Mouse (Mus musculus) heart, postnatal 0 days (tissue): ENCODE data around the gene Dcakd. TPM values are rescaled to one million over a fixed set of nuclear protein-coding genes. Genes with fewer than 3 reads are reported as not detected.

Experiments
- ATAC-seq: fragments of 200-750 bp; cut with Nextera tagmentation; 2 replicates; pipeline ENCODE4 v1.8.0; 2017; ENCODE audit warnings: low read depth, moderate number of reproducible peaks, moderate library complexity; ENCODE audit not compliant: insufficient read depth
- DNase-seq: peaks from one replicate; pipeline ENCODE4 v3.0.0-alpha.2; 2016; ENCODE audit warnings: low spot score
- H3K27ac ChIP-seq: fragments of 300-500 bp; sonication (generic); 2 replicates; pipeline ENCODE4 v1.5.1; 2014; ENCODE audit warnings: low read depth, mild to moderate bottlenecking
- H3K27me3 ChIP-seq: fragments of 300-500 bp; sonication (generic); 2 replicates; pipeline ENCODE4 v1.6.1; 2014; ENCODE audit warnings: low read length, mixed read lengths; ENCODE audit not compliant: control insufficient read depth, insufficient read depth
- H3K36me3 ChIP-seq: fragments of 300-500 bp; sonication (generic); replicated peaks from 2 replicates; pipeline ENCODE4 v1.6.1; 2014; ENCODE audit warnings: low read length, mixed read lengths; ENCODE audit not compliant: control insufficient read depth, insufficient read depth
- H3K4me1 ChIP-seq: fragments of 300-500 bp; sonication (generic); 2 replicates; pipeline ENCODE4 v1.6.1; 2014; ENCODE audit warnings: antibody characterized with exemption; ENCODE audit not compliant: control insufficient read depth, insufficient read depth
- H3K4me2 ChIP-seq: fragments of 300-500 bp; sonication (generic); 2 replicates; pipeline ENCODE4 v1.6.1; 2014; ENCODE audit warnings: low read depth, mild to moderate bottlenecking, low read length, moderate library complexity
- H3K4me3 ChIP-seq: fragments of 300-500 bp; sonication (generic); 2 replicates; pipeline ENCODE4 v1.5.1; 2014; ENCODE audit warnings: low read depth, low read length
- H3K9ac ChIP-seq: fragments of 300-500 bp; sonication (generic); replicated peaks from 2 replicates; pipeline ENCODE4 v1.6.1; 2014; ENCODE audit warnings: low read depth, low read length, mixed read lengths
- H3K9me3 ChIP-seq: fragments of 300-500 bp; sonication (generic); replicated peaks from 2 replicates; pipeline ENCODE4 v1.6.1; 2016; ENCODE audit warnings: low read length; ENCODE audit not compliant: control insufficient read depth
- CTCF ChIP-seq: IDR thresholded peaks from 2 replicates; pipeline ENCODE4 v1.5.1; 2016; ENCODE audit warnings: antibody characterized with exemption, control low read depth, low read depth
- EP300 ChIP-seq: IDR thresholded peaks from 2 replicates; pipeline ENCODE4 v1.6.1; 2016; ENCODE audit warnings: antibody characterized with exemption, low read depth
- WGBS: fragments of 180-500 bp; shearing (Covaris S2); extraction: QIAGEN DNeasy Blood & Tissue Kit; methylation state at CpG from one replicate; pipeline ENCODE4 v1.1.7; 2014; 5-methylcytosine and 5-hydroxymethylcytosine counted together
- polyA plus RNA-seq: library from polyadenylated mRNA; unstranded; fragments of >200 nt; fragmentation: Nextera tagmentation; extraction: Ambion mirVana; gene quantifications from 2 replicates; pipeline ENCODE4 v1.2.1, GENCODE M21; 2015
- total RNA-seq: library from RNA; depleted of rRNA; stranded (reverse); fragments of >200 nt; gene quantifications from 2 replicates; pipeline ENCODE4 v1.2.3, GENCODE M21; 2014; ENCODE audit warnings: low replicate concordance

The Dcakd gene
- total and polyA plus RNA-seq, 2 experiments from 2014 or later: 45.2 to 64.0 TPM

DNA sequence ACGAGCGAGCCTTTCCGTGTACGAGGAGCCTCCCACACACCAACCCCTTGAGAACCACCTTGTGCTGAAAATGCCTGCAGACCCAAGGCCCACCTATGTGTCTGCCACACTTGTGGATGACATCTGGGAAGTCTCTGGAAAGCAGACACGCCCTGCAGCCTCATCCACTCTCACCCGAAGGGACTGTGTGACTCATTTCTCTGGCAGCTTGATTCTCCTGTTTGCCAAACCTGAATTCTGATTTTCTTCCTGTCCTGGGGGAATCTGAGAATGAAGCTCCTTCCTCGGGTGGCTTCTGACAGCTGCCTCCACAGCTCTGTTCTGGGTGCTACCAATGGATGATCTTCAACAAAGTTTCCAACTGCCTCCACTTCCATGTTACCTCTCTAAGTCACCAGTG is 31.7 kb downstream of the Dcakd start:
- DNase-seq: no peak
- H3K9ac ChIP-seq: no peak overlapping the region
- H3K4me3 ChIP-seq: no peak overlapping the region
- H3K4me2 ChIP-seq: no peak overlapping the region
- whole genome bisulfite sequencing: 74% methylated on average over 7 of the region's 7 CpGs
- no peaks in the 10 kb centered on the region for H3K9me3 ChIP-seq
- no peak overlapping the region for H3K27ac ChIP-seq
- peaks cover 13% of the 10 kb centered on the region for H3K36me3 ChIP-seq
- H3K27me3 ChIP-seq: peaks cover 12% of the 10 kb centered on the region
- peaks cover 20% of the 10 kb centered on the region; the same call in 1 of the 2 replicates for H3K4me1 ChIP-seq
- no peak for ATAC-seq
- no peak for TF ChIP-seq EP300
- TF ChIP-seq CTCF: no peak

GRCm38 (mm10) chr11:102994952-102995351 is 33.2 kb downstream of the Dcakd start:
- Histone ChIP-seq H3K4me1 (peaks cover 23% of the 10 kb centered on the region; the same call in 1 of the 2 replicates), H3K9me3 (no peaks in the 10 kb centered on the region), H3K36me3 (peaks cover 13% of the 10 kb centered on the region), H3K4me2 (no peak overlapping the region), H3K27ac (no peak overlapping the region), H3K9ac (no peak overlapping the region), H3K27me3 (peaks cover 24% of the 10 kb centered on the region), H3K4me3 (no peak overlapping the region)
- 94% methylated on average over 18 of the region's 18 CpGs for WGBS
- TF ChIP-seq CTCF (no peak), EP300 (no peak)
- ATAC-seq (no peak), DNase-seq (no peak)

DNA sequence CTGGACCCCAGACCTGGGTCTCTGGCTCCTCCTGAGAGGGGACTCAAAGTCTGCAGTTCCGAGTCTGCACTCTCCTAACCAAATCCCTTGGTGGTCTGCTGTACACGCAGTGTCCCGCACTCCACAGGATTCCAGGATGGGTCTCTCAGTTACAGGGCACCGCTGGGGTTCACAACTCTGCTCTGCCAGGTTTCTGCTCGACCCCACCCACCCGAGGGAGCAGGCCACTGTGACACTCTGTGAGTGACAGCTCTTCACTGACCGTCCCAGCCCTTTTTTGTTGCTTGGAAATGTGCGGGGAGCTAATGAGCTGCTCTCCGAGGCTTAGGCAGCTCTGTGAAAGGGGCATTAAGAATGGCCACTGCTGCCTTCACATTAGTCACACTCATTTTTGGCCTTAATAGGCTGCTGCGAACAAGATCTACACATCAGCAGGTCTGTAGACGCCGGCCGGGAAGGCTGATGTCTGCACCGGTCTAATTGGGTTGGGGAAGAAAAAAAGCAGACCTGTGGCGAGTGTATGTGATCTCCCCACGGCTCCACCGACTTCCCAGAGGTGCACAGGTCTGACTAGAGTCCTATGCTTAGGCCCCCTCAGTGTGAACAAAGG is 34.6 kb downstream of the Dcakd start:
- Histone ChIP-seq H3K9me3 (no peaks in the 10 kb centered on the region), H3K27ac (no peak overlapping the region), H3K9ac (no peak overlapping the region), H3K27me3 (peaks cover 36% of the 10 kb centered on the region), H3K4me1 (peaks cover 14% of the 10 kb centered on the region; the same call in 1 of the 2 replicates), H3K4me3 (no peak overlapping the region), H3K36me3 (peaks cover 13% of the 10 kb centered on the region), H3K4me2 (no peak overlapping the region)
- no peak for ATAC-seq
- WGBS: 62% methylated on average over 17 of the region's 17 CpGs
- DNase-seq: no peak
- TF ChIP-seq EP300: no peak
- TF ChIP-seq CTCF: no peak

DNA sequence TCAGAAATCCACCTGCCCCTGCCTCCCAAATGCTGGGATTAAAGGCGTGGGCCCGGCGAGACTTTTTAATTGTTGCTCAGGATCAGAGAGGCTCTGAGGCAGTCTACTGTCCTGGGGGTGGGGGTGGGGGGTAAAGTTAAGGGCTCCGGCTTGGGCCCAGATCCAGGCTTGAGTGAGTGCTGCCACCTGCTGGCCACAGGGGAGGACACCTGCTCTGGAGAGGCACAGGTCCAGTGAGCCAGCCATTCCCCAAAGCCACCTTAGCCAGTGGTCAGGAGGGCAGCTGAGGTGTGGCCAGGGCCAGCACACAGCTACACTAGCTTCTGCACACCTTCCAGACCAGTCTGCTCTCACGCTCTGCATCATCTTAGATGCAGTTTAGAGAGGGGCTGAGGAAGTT is 35.2 kb downstream of the Dcakd start:
- no peak for TF ChIP-seq EP300
- TF ChIP-seq CTCF: peak; percentile 84
- peaks cover 8% of the 10 kb centered on the region; the same call in 1 of the 2 replicates for H3K4me1 ChIP-seq
- H3K27ac ChIP-seq: no peak overlapping the region
- H3K9me3 ChIP-seq: no peaks in the 10 kb centered on the region
- peak; percentile 60 for ATAC-seq
- H3K4me3 ChIP-seq: no peak overlapping the region
- 14% methylated on average over 5 of the region's 5 CpGs for WGBS
- peaks cover 13% of the 10 kb centered on the region for H3K36me3 ChIP-seq
- H3K9ac ChIP-seq: no peak overlapping the region
- peaks cover 42% of the 10 kb centered on the region for H3K27me3 ChIP-seq
- H3K4me2 ChIP-seq: no peak overlapping the region
- peak; percentile 69 for DNase-seq

DNA sequence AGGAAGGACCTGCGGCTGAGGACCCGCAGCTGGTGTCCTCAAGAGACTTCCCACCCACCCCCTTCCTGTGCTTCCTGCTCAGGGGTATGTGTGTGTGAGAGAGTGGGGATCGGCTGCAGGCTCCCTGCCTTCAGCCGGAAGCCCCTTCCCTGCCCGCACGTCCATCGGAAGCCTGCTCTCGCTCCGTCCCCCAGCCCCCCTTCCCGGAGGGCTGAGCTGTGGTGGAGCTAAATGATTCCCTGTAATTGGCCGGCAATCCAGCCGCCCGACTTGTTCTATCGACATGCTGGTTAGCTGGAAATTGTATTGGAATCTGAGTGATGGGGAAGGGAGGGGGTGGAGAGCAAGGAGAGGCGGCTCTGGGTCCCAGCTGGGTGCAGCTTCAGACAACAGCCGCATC is 36.5 kb downstream of the Dcakd start:
- H3K4me2 ChIP-seq: peak overlapping the region; percentile 23; the same call in 1 of the 2 replicates
- H3K36me3 ChIP-seq: peaks cover 13% of the 10 kb centered on the region
- H3K4me1 ChIP-seq: 0 out of 2 replicates have a peak, but pooled peaks cover 7% of the 10 kb centered on the region
- H3K27ac ChIP-seq: no peak overlapping the region
- ATAC-seq (no peak), DNase-seq (no peak)
- H3K9ac ChIP-seq: no peak overlapping the region
- TF ChIP-seq CTCF (no peak), EP300 (no peak)
- H3K4me3 ChIP-seq: no peak overlapping the region
- WGBS: 6% methylated on average over 16 of the region's 16 CpGs
- H3K27me3 ChIP-seq: peaks cover 42% of the 10 kb centered on the region
- H3K9me3 ChIP-seq: no peaks in the 10 kb centered on the region

DNA sequence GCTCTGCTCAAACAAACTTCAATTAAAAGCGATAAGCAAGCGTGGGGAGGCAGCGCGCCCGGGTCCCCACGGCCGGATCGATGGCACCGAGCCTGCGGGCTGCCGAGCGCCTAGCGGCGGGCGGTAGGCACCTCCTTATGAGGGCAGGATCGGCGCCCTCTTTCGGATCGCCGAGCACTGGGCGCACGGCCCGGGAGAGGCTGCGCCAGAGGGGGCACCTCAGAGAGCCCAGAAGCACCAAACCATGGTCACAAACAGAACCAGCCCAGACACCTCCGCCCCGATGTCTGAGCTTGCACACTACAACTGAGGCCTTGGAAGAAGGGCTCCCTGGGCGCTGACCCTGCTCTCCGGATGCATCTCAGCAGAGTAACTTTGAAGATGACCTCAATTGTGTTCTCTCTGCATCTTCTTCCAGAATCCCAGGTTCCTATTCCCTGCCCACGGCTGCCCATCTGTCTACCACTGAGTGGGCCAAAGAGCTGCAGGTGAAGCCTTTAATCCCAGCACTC is 37.9 kb downstream of the Dcakd start:
- 2% methylated on average over 28 of the region's 29 CpGs for WGBS

More for the DNA sequence above, 37.9 kb downstream of the Dcakd start:
- Histone ChIP-seq H3K36me3 (peaks cover 13% of the 10 kb centered on the region), H3K4me1 (0 out of 2 replicates have a peak, but pooled peaks cover 7% of the 10 kb centered on the region), H3K27me3 (peaks cover 42% of the 10 kb centered on the region), H3K27ac (no peak overlapping the region), H3K9ac (peak overlapping the region; percentile 32), H3K9me3 (no peaks in the 10 kb centered on the region), H3K4me2 (peak overlapping the region; percentile 67), H3K4me3 (peak overlapping the region; percentile 38)
- TF ChIP-seq EP300 (no peak), CTCF (peak; percentile 35)
- no peak for DNase-seq
- 0 out of 2 replicates have a peak, but pooled peaks have one; percentile 34 for ATAC-seq
